Mouse (Mus musculus): ENCODE measurements around the gene Iqcf1. TPM values are rescaled to one million over a fixed set of nuclear protein-coding genes. Genes with fewer than 3 reads are reported as not detected.
"Not testable (repeated sequence)": the region's sequence is repeated elsewhere in the genome, so short reads cannot be mapped to it uniquely, and the experiment has no call there.

Iqcf1 gene
- total RNA-seq, 2 experiments from 2014 or later, result not detected

- no peak for ATAC-seq (replicated peaks; ENCODE audit: low FRiP score, poor library complexity, severe bottlenecking)
Measured at GRCm38 (mm10) chr9:106478101-106478500, 21.7 kb upstream of the Iqcf1 start.

- no peak for ATAC-seq (replicated peaks; ENCODE audit: low FRiP score, poor library complexity, severe bottlenecking)
Measured at GRCm38 (mm10) chr9:106480541-106480940, 19.2 kb upstream of the Iqcf1 start.

GRCm38 (mm10) chr9:106481075-106481474 lies 18.7 kb upstream of the Iqcf1 start:
- ATAC-seq (replicated peaks; ENCODE audit: low FRiP score, poor library complexity, severe bottlenecking), result no peak

GRCm38 (mm10) chr9:106481676-106482075 lies 18.1 kb upstream of the Iqcf1 start:
- no peak for ATAC-seq (replicated peaks; ENCODE audit: low FRiP score, poor library complexity, severe bottlenecking)

GRCm38 (mm10) chr9:106482578-106483115 lies 17.1 kb upstream of the Iqcf1 start:
- no peak for ATAC-seq (replicated peaks; ENCODE audit: low FRiP score, poor library complexity, severe bottlenecking)

- ATAC-seq (replicated peaks; ENCODE audit: low FRiP score, poor library complexity, severe bottlenecking), result no peak
Measured at GRCm38 (mm10) chr9:106483136-106483535, 16.6 kb upstream of the Iqcf1 start.

- no peak for ATAC-seq (replicated peaks; ENCODE audit: low FRiP score, poor library complexity, severe bottlenecking)
Measured at GRCm38 (mm10) chr9:106483606-106484005, 16.2 kb upstream of the Iqcf1 start.

- no peak for ATAC-seq (replicated peaks; ENCODE audit: low FRiP score, poor library complexity, severe bottlenecking)
Measured at GRCm38 (mm10) chr9:106485076-106485475, 14.7 kb upstream of the Iqcf1 start.

- not testable (repeated sequence) for ATAC-seq (replicated peaks; ENCODE audit: low FRiP score, poor library complexity, severe bottlenecking)
Measured at GRCm38 (mm10) chr9:106487602-106488001, 12.2 kb upstream of the Iqcf1 start.

- no peak for ATAC-seq (replicated peaks; ENCODE audit: low FRiP score, poor library complexity, severe bottlenecking)
Measured at GRCm38 (mm10) chr9:106501846-106502245, 2.1 kb downstream of the Iqcf1 start.

GRCm38 (mm10) chr9:106504246-106504645 lies 4.5 kb downstream of the Iqcf1 start:
- ATAC-seq (replicated peaks; ENCODE audit: low FRiP score, poor library complexity, severe bottlenecking), result no peak

GRCm38 (mm10) chr9:106509356-106509755 lies 9.6 kb downstream of the Iqcf1 start:
- ATAC-seq (replicated peaks; ENCODE audit: low FRiP score, poor library complexity, severe bottlenecking), result no peak

- no peak for ATAC-seq (replicated peaks; ENCODE audit: low FRiP score, poor library complexity, severe bottlenecking)
Measured at GRCm38 (mm10) chr9:106512729-106513450, 13.1 kb downstream of the Iqcf1 start.

- no peak for ATAC-seq (replicated peaks; ENCODE audit: low FRiP score, poor library complexity, severe bottlenecking)
Measured at GRCm38 (mm10) chr9:106513566-106513965, 13.8 kb downstream of the Iqcf1 start.

GRCm38 (mm10) chr9:106514273-106514672 lies 14.5 kb downstream of the Iqcf1 start, which contains the start of gene Iqcf5:
TSS of gene Iqcf5 (plus strand) at chr9:106514573.
- ATAC-seq (replicated peaks; ENCODE audit: low FRiP score, poor library complexity, severe bottlenecking), result no peak

GRCm38 (mm10) chr9:106519433-106519832 lies 19.7 kb downstream of the Iqcf1 start:
- ATAC-seq (replicated peaks; ENCODE audit: low FRiP score, poor library complexity, severe bottlenecking), result no peak

- ATAC-seq (replicated peaks; ENCODE audit: low FRiP score, poor library complexity, severe bottlenecking), result no peak
Measured at GRCm38 (mm10) chr9:106519909-106520308, 20.1 kb downstream of the Iqcf1 start.

- ATAC-seq (replicated peaks; ENCODE audit: low FRiP score, poor library complexity, severe bottlenecking), result 0 out of 2 replicates have a peak, but pooled peaks have one; percentile 54
Measured at GRCm38 (mm10) chr9:106531833-106532232, 32.1 kb downstream of the Iqcf1 start.

GRCm38 (mm10) chr9:106534296-106534695 lies 34.5 kb downstream of the Iqcf1 start:
- no peak for ATAC-seq (replicated peaks; ENCODE audit: low FRiP score, poor library complexity, severe bottlenecking)

- no peak for ATAC-seq (replicated peaks; ENCODE audit: low FRiP score, poor library complexity, severe bottlenecking)
Measured at GRCm38 (mm10) chr9:106534975-106535374, 35.2 kb downstream of the Iqcf1 start.

All from erythroid progenitor cell, adult 5-6 weeks (primary cell).